Mouse (Mus musculus) testis, adult 2 months (tissue): ENCODE results near the gene Tspan5. TPM values are rescaled to one million over a fixed set of nuclear protein-coding genes. Genes with fewer than 3 reads are reported as not detected.

Experiments used
- H3K27ac ChIP-seq: fragments of 200-500 bp; 2 replicates; pipeline ENCODE4 v1.5.1; 2012; ENCODE audit warnings: low read depth, low read length; ENCODE audit not compliant: control insufficient read depth, insufficient read depth
- H3K27me3 ChIP-seq: fragments of 200-500 bp; 2 replicates; pipeline ENCODE4 v1.6.1; 2012; ENCODE audit warnings: mild to moderate bottlenecking, low read length, moderate library complexity; ENCODE audit not compliant: control insufficient read depth, insufficient read depth
- H3K36me3 ChIP-seq: fragments of 200-500 bp; 2 replicates; pipeline ENCODE4 v1.6.1; 2012; ENCODE audit warnings: mild to moderate bottlenecking, low read length; ENCODE audit not compliant: control insufficient read depth, insufficient read depth
- H3K4me1 ChIP-seq: fragments of 200-500 bp; 2 replicates; pipeline ENCODE4 v1.6.1; 2012; ENCODE audit warnings: low read length; ENCODE audit not compliant: control insufficient read depth, insufficient read depth
- H3K4me3 ChIP-seq: fragments of 200-500 bp; 2 replicates; pipeline ENCODE4 v1.5.1; 2012; ENCODE audit warnings: low read depth, mild to moderate bottlenecking, low read length, moderate library complexity, mixed read lengths; ENCODE audit not compliant: control insufficient read depth
- CTCF ChIP-seq: fragments of 200-500 bp; IDR thresholded peaks from 2 replicates; pipeline ENCODE4 v1.5.1; 2012; ENCODE audit warnings: low read depth, mild to moderate bottlenecking, inconsistent platforms, low read length, moderate library complexity; ENCODE audit not compliant: control insufficient read depth, insufficient read depth, insufficient replicate concordance
- POLR2A ChIP-seq: fragments of 200-500 bp; IDR thresholded peaks from 2 replicates; pipeline ENCODE4 v1.6.1; 2012; ENCODE audit warnings: low read depth, mild to moderate bottlenecking, inconsistent platforms, low read length, moderate library complexity; ENCODE audit not compliant: control insufficient read depth
- polyA plus RNA-seq: library from polyadenylated mRNA; depleted of rRNA; stranded (reverse); fragments of >200 nt; gene quantifications from 2 replicates; pipeline ENCODE4 v1.2.3, GENCODE M21; 2012

Gene Tspan5
- polyA plus RNA-seq, 1 experiment: 27.9 TPM

DNA sequence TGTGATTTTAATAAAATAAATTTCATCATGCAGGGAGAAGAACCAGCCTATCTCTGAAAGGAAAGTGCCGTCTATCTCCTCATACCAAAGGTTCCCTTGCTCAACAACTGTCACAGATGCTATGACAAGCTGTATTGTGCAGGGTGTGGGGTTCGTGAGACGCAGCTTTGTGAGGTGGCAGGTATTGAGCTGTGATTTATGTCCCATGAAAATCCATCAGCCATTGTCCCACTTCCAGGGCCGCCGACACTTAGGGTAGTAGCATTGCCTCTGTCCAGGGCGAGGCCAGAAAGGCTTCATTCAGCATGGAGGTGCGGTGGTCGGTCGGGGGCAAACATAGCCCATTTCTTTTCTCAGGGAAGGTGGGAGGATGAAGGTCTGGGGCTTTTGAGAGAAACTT is 81.9 kb downstream of the Tspan5 start:
- Histone ChIP-seq H3K27ac (no peak overlapping the region), H3K4me1 (no peaks in the 10 kb centered on the region)

DNA sequence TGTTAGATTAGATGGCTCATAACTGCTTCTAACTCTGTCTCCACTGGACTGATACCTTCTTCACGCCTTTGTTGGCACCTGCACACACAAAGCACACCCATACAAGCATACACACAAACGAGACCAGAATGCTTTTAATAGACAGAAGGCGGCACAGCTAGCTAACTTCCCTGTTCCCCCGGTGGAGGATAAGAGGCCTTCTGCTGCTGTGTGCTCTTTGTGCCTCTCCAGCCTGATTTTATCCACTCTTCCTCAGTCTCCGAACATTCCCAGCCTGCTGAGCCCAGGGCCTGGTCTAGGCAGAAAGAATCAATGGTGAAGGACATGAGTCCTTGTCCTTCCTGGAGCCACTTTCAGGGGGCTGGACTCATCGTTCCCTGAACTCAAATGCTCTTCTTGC is 83.3 kb downstream of the Tspan5 start:
- Histone ChIP-seq H3K4me3 (no peak overlapping the region), H3K36me3 (no peaks in the 10 kb centered on the region), H3K27ac (no peak overlapping the region), H3K4me1 (no peaks in the 10 kb centered on the region), H3K27me3 (no peaks in the 10 kb centered on the region)
- no peak for TF ChIP-seq POLR2A
- no peak for TF ChIP-seq CTCF

More for the DNA sequence above, 81.9 kb downstream of the Tspan5 start:
- Histone ChIP-seq H3K27me3 (no peaks in the 10 kb centered on the region), H3K36me3 (no peaks in the 10 kb centered on the region), H3K4me3 (no peak overlapping the region)
- TF ChIP-seq POLR2A (no peak), CTCF (no peak)

DNA sequence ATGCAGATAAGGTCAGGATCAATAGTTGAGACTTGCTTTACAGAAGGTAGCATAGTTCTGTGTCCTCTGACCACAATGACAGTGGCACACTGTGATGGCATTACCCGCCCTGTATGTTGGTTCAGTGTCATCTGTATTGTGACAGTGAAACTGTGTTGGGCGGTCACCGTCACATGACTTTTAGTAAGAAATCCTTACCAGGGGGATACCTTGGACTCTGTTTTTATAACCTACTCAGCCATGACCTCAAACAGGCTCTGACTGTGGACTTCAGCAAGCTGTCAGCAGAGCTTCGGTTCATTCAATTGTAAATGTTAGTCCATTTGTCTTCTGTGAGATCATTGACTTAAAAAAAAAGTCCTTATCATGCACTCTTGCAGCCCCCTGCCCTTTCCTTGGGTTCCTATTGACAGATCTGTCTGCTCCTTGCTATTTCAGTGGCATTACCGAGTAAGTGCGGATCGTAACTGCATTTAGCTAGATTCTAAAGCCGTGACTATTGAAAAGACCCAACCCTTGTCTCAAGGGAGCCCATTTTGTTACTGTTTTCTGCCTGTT is 84.3 kb downstream of the Tspan5 start:
- H3K36me3 ChIP-seq: no peaks in the 10 kb centered on the region
- no peak overlapping the region for H3K27ac ChIP-seq
- no peaks in the 10 kb centered on the region for H3K4me1 ChIP-seq
- no peak for TF ChIP-seq POLR2A
- TF ChIP-seq CTCF: no peak
- no peak overlapping the region for H3K4me3 ChIP-seq
- no peaks in the 10 kb centered on the region for H3K27me3 ChIP-seq

DNA sequence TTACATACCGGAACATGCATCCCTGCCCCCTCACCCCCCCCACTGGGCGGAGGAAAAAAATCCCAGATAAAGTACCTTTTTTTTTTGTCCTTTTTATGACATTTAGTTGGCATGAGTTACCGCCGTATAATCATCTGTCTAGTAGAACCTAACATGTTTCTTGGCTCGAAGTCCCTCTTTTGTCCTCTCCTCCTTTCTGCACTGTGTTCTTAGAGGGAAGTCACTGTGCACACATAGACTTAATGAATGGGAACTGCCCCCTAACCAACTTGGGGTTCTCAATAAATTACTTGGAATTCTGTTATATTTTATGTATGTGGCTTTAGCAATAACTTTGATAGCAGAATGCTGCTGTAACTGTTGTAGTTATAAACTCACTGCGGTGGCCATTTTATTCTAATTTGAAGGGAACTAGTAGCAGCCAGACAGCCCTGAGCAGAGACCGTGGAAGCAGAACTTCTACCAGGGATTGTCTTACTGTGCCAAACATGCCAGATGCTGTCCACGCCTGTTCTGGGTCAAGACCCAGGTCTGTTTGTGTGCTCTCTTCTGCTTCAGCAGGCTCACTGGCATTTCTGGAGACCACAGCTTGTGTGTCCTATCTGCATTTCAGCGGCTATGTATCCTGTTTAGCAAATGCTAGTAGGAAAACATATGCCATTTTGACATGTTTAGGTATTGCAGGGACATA is 91.0 kb downstream of the Tspan5 start:
- no peaks in the 10 kb centered on the region for H3K27me3 ChIP-seq
- no peak overlapping the region for H3K27ac ChIP-seq
- peaks cover 3% of the 10 kb centered on the region for H3K4me1 ChIP-seq
- no peaks in the 10 kb centered on the region for H3K36me3 ChIP-seq
- TF ChIP-seq CTCF: no peak
- no peak for TF ChIP-seq POLR2A
- H3K4me3 ChIP-seq: no peak overlapping the region

DNA sequence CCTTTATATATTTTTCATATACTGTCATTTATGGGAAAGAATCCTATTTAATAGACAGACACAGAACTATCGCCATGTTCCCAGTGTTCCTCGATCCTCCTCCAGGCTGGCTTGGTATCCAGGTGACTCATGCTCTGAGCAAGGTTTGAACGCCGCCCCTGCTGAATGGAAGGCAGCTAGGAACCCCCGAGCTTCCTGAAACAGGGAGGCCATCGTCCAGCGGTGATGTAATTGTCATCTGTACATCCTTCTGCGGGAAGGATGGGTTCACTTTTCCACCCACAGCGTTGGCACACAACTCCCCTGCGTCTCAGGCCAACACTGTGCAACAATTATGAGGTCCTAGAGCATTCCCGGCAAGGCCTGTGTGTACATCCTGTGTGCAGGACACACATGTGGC is 92.2 kb downstream of the Tspan5 start:
- H3K27me3 ChIP-seq: no peaks in the 10 kb centered on the region
- TF ChIP-seq CTCF (no peak), POLR2A (no peak)
- no peak overlapping the region for H3K27ac ChIP-seq
- H3K36me3 ChIP-seq: no peaks in the 10 kb centered on the region
- no peak overlapping the region for H3K4me3 ChIP-seq
- peaks cover 3% of the 10 kb centered on the region for H3K4me1 ChIP-seq

DNA sequence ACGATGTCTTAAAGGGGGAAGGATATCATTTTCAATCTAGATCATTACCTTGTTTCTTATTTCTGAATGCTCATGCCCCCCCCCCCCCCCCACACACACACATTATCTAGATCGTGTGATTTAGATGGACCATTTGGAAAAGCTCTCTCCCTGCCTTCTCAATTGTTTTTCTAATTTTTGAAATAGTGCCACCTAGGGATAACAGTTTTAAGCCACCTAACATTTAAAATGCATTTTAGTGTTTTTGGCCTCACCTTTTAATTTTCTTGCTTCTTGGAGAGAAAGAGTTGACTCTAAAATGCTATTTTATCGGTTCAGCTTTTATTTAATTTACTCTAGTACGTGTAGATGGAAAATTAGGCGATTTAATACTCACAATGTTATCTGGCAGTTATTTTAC is 94.9 kb downstream of the Tspan5 start:
- Histone ChIP-seq H3K4me1 (peaks cover 3% of the 10 kb centered on the region), H3K27me3 (no peaks in the 10 kb centered on the region), H3K27ac (no peak overlapping the region)

DNA sequence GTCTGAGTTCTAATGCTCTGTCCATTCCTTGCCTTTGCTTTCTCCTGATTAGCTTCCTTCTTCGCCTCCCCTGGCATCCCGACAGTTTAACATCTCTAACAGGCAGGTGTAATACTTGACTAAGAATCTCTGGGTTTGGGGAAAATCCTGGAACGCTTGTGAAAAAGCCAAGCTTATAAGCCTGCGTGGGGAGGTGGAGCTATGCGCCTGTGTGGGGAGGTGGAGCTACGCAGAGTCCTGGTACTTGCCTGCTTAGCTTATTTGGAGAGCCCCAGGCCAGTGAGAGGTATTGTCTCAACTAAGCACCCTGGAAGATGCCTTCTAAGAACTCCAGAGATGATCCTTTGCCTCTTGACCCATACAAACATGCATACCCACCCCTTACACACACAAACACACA is 95.7 kb downstream of the Tspan5 start:
- no peak overlapping the region for H3K4me3 ChIP-seq
- no peak overlapping the region for H3K27ac ChIP-seq
- peaks cover 3% of the 10 kb centered on the region for H3K4me1 ChIP-seq
- no peaks in the 10 kb centered on the region for H3K36me3 ChIP-seq
- TF ChIP-seq POLR2A: no peak
- TF ChIP-seq CTCF: no peak
- H3K27me3 ChIP-seq: no peaks in the 10 kb centered on the region

More for the DNA sequence above, 94.9 kb downstream of the Tspan5 start:
- no peaks in the 10 kb centered on the region for H3K36me3 ChIP-seq
- no peak overlapping the region for H3K4me3 ChIP-seq
- TF ChIP-seq CTCF (no peak), POLR2A (no peak)
